In the genomic region with DNA sequence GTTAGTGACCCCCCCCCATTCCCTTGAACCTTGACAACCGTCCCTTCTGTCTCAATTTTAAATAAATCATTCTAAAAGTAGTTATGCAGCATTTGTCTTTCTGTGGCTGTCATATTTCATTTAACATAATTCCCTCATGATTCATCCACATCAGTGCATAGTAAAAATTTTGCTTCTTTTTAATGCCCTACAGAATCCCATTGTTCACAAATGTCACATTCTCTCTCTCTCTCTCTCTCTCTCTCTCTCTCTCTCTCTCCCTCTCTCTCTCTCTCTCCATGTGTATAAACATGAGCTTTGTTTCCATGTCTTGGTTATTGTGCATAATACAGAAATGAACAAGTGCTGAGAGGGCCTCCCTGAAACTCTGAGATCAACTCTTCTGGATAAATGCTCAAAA, we compare ENCODE assay signal across 28 mouse cellular contexts. TPM values are rescaled to one million over a fixed set of nuclear protein-coding genes. Genes with fewer than 3 reads are reported as not detected.
"Had no signal": no experiment of that assay in that cellular context is flagged by ENCODE, and none has a peak within 500 bp of the region (broad histone marks: within the 10 kb centered on the region; RNA-seq: fewer than 3 reads in every experiment).

No protein-coding gene starts in this region.

- H3K4me3 ChIP-seq: gastrocnemius, adult 2 months; heart, embryonic 10.5 days; heart, embryonic 12.5 days; hindbrain, embryonic 10.5 days; hindbrain, embryonic 12.5 days; intestine, embryonic 15.5 days; layer of hippocampus, adult 2 months; left cerebral cortex, adult 2 months; limb, embryonic 13.5 days; liver, embryonic 13.5 days had no signal

- H3K9me3 ChIP-seq: heart, embryonic 10.5 days; heart, embryonic 12.5 days; hindbrain, embryonic 10.5 days; hindbrain, embryonic 12.5 days; intestine, embryonic 15.5 days; limb, embryonic 13.5 days; liver, embryonic 13.5 days had no signal

- H3K4me2 ChIP-seq: heart, embryonic 12.5 days; hindbrain, embryonic 12.5 days; hindbrain, embryonic 14.5 days; intestine, embryonic 15.5 days; limb, embryonic 13.5 days; liver, embryonic 11.5 days; liver, embryonic 13.5 days had no signal

- DNase-seq: gastrocnemius, adult 2 months; gastrocnemius, postnatal 10 days; gastrocnemius, postnatal 25 days; heart, adult 18-20 months; heart, postnatal 10 days; heart, postnatal 4 days; kidney, adult 18-20 months; kidney, adult 8-10 months; kidney, postnatal 10 days; kidney, postnatal 25 days; kidney, postnatal 4 days; liver; liver, embryonic 13.5 days had no signal

- ATAC-seq: hindbrain, embryonic 16.5 days; inflammation-experienced regulatory T-cells, adult 6 months; intestine, embryonic 15.5 days; intestine, postnatal 0 days had no signal

- H3K27me3 ChIP-seq: heart, embryonic 12.5 days; hindbrain, embryonic 12.5 days; intestine, embryonic 15.5 days; limb, embryonic 13.5 days; liver, embryonic 13.5 days had no signal

- H3K27ac ChIP-seq: gastrocnemius, adult 2 months; heart, embryonic 10.5 days; hindbrain, embryonic 10.5 days; hindbrain, embryonic 12.5 days; hindbrain, embryonic 14.5 days; intestine, embryonic 15.5 days; layer of hippocampus, adult 2 months; left cerebral cortex, adult 2 months; limb, embryonic 13.5 days; liver, embryonic 13.5 days had no signal

- H3K36me3 ChIP-seq: heart, embryonic 10.5 days; heart, embryonic 12.5 days; hindbrain, embryonic 10.5 days; hindbrain, embryonic 12.5 days; intestine, embryonic 15.5 days; limb, embryonic 13.5 days; liver, embryonic 13.5 days had no signal

- H3K4me1 ChIP-seq: hindbrain, embryonic 10.5 days; hindbrain, embryonic 12.5 days; limb, embryonic 13.5 days; liver, embryonic 13.5 days had no signal

- H3K9ac ChIP-seq: heart, embryonic 12.5 days; hindbrain, embryonic 12.5 days; hindbrain, embryonic 14.5 days; intestine, embryonic 15.5 days; limb, embryonic 13.5 days; liver, embryonic 13.5 days had no signal

RNA-seq across cellular contexts. Expression of gene Apob, which starts 18.6 kb away (rescaled TPM):
- total RNA-seq: granulocyte monocyte progenitor cell, adult 5-6 weeks; heart, adult 18-20 months; heart, postnatal 25 days; left cerebral cortex, adult 2 months had no signal
